Mouse (Mus musculus): ENCODE data around the gene Pax3. TPM values are rescaled to one million over a fixed set of nuclear protein-coding genes. Genes with fewer than 3 reads are reported as not detected.

Pax3 gene
- not detected for polyA plus RNA-seq (2014; fragmentation: Illumina TruSeq; extraction: RNeasy Lipid Tissue Mini Kit (QIAGEN cat#74804); ENCODE audit: insufficient read depth, low read depth, low replicate concordance)

GRCm38 (mm10) chr1:78196751-78197311 is at the start of gene Pax3:
TSS of gene Pax3 (minus strand) at chr1:78197134.

Other genes starting within 250 kb of the Pax3 start
- gene Sgpp2, start 113.2 kb upstream of the Pax3 start, polyA plus RNA-seq (2014; fragmentation: Illumina TruSeq; extraction: RNeasy Lipid Tissue Mini Kit (QIAGEN cat#74804); ENCODE audit: insufficient read depth, low read depth, low replicate concordance) = 10.6 TPM

Measured in lung, adult 10 weeks (tissue).